Mouse (Mus musculus) heart, postnatal 14 days (tissue): ENCODE measurements around the gene Tcf25. TPM values are rescaled to one million over a fixed set of nuclear protein-coding genes. Genes with fewer than 3 reads are reported as not detected.

Source experiments
- DNase-seq, 2 experiments: peaks; one replicate each; pipeline ENCODE4 v3.0.0; 2021 to 2022
- intact Hi-C: fragments of 180-260 bp; cut with DNase I; formaldehyde crosslinking; loops from one replicate; pipeline ENCODE4 v1.15.1; 2025
- total RNA-seq, 2 experiments: library from RNA; stranded (reverse); gene quantifications; 2 replicates each; pipeline ENCODE4 v1.2.3; 2021

The Tcf25 gene
- total RNA-seq, 2 experiments from 2014 or later: 136 to 149 TPM

DNA sequence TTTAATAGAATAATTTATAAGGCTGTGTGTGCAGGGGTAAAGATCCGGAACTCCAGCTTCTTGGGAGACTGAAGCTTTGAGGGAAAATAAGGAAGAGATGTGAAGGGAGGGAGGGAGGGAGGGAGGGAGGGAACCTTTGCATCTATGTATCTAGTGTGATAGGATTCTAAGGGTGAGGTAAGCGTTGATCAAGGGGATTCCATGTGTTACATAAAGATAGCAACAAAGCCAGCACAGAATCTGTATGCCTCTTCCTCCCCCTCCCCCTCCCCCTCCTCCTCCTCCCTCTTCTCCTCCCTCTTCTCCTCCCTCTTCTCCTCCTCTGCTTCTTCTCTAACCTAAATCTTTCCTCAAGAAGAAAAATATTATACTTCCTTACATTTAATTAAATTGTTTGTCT lies 26.3 kb upstream of the Tcf25 start:
- intact Hi-C loops: no loop called here
- no peak for DNase-seq

DNA sequence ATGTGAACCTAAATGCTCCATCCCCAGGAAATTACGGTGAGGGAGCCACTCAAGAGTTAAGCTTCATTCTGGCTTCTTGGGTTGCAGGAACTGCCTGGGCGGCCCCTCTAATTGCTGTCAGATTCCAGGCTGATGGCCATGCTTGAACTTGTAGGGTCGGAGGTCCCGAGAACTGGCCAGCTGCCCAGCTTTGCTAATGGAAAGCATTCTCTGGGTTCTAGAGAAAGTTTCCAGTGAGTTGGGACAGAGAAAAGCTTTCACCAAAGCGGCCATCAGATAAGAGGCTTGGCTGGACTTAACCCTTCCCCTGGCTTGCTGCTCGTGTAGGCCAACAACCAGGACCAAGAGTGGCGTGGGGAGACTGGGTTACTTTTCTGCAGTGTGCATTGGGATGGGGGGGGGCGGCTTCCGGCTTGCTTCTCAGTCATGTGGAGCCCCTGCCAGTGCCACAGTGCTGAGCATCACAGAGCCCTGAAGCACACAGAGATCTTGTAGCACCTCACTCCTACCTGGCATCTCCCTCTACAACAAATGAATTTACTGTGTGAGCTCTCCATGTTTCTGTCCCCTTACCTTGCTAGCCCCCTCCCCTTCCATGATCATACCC lies 25.2 kb upstream of the Tcf25 start:
- intact Hi-C loops: no loop called here
- DNase-seq: peak; percentile 53 to 69

DNA sequence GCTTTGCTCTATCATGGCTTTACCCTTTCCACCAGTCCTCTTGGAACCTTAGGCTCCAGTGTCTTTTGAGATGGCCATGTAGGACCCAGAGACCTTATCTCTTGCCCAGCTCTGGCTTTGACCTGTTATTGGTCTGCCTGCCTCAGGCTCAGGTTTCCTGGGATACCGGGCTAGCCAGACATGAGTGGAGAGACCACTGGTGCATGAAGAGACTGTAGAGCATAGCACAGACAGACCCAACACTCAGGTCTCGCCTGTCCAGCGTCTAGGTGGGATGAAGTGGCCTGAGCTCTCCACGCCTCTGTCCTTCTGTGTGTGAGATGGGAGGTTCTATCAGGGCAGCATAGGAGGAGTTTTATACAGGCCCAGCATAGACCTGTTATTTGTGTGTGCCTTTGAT lies 24.5 kb upstream of the Tcf25 start:
- DNase-seq: no peak
- intact Hi-C loops: no loop called here

DNA sequence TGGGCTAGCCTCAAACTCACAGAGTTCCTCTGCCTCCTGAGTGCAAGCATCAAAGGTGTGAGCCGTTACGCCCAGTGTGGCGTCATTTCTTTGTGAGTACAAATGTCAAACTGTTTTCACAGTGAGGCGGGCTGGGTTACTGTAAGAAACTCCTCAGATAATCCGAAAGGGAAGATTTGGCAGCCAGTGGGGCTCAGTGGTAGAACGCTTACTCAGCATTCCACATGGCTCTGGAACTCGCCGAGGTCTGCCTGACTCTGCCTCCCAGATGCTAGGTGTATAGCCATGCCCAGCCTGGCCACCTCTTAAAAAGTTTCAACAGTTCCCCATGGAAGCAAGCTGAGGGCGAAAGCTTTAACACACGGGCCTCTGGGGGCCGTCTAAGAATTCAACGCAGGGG lies 21.4 kb upstream of the Tcf25 start:
- intact Hi-C loops: loop anchor here (2.0 kb wide), 1 partner anchor 21 kb away; no protein-coding TSS in a partner anchor
- no peak for DNase-seq

DNA sequence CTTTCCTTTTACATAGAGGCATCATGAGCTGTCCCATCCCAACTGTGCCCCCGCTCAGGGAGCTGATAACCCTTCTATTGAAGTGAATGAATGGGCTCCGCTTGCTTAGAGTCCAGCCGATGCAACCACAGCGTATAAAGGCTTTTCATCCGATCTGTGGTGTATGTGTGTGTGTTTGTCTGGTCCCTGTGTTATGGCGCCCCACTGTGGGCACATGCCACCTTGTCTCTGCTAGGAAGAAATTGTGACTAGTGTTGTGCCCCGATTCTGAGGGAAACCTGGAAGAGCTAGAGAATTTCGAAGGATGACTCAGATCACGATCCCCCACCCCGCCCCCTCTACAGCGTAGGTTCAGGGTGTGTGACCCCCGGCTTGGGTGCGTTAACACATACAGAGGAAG lies 20.8 kb upstream of the Tcf25 start:
- intact Hi-C loops: loop anchor here (2.0 kb wide), 1 partner anchor 22 kb away; no protein-coding TSS in a partner anchor
- peak; percentile 29 to 37 for DNase-seq

DNA sequence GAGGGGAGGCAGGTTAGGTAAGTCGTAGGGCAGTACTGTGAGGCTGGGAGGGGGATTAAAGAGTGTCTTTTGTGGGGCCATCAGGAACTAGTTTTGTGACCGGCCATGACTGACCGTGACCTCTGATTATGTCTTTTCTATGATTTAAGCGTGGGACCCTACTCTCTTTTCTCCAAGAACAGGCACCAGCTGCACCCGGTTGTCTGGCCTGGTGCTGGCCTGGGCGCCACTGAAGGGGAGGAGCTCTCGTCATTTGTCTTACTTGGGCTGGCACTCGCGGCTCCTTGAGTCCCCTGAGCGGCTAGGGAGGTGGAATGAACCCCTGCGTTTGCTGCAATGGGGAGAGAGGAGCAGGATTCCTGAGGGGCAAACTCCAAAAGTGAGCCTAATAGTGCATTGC lies 20.3 kb upstream of the Tcf25 start:
- no peak for DNase-seq
- intact Hi-C loops: loop anchor here (2.0 kb wide), 1 partner anchor 22 kb away; no protein-coding TSS in a partner anchor

DNA sequence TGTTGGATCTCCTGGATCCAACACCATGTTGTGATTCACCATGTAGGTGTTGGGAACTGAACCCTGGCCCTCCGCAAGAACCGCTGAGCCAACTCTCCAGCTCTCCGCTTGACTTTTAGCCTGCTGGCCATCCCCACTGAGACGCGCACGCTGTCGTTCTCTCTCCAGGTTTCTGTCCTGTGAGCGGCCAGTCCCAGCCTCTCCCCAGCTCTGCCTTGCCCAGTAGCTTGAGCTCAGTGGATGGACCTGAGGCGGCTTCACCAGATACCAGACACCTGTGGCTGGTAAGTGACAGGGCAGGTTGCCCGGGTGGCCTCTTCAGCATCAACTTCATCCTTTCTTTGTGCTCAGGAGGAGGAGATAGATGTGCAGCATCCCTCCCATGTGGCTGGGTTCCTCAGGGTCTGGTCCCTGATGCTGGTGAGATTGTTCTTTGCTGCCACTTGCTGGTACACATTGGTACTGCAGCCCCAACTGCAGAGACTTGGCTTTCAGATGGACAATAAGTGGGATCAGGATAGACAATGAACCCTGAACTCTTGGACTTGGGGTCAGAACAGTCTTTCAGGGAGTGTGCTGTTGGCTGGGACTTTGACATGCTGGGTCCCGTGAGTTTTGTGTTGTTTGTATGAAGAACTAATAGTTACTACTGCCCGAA lies 12.3 kb upstream of the Tcf25 start:
- intact Hi-C loops: loop anchor here (2.0 kb wide), 1 partner anchor 42 kb away; the partner anchor contains the start of gene Fanca
- peak; percentile 76 to 83 for DNase-seq

DNA sequence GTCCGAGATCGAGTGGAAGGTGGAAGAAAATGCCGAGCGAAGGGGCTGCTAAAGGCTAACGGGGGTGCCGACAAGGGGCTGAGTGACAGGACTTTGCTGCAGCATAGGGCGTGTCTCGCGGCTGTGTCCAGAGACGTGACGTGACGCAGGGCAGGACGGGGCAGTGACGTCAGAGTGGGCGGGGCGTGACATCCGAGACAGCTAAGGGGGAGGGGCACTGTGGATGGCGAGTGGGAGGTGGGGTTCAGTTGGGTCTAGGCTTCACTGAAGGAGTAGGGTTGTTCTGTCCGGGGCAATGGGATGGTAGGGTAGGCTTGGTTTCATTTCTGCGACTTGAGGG lies 656 bp downstream of the Tcf25 start:
- intact Hi-C loops: no loop called here
- peak; percentile 94 to 97 for DNase-seq

DNA sequence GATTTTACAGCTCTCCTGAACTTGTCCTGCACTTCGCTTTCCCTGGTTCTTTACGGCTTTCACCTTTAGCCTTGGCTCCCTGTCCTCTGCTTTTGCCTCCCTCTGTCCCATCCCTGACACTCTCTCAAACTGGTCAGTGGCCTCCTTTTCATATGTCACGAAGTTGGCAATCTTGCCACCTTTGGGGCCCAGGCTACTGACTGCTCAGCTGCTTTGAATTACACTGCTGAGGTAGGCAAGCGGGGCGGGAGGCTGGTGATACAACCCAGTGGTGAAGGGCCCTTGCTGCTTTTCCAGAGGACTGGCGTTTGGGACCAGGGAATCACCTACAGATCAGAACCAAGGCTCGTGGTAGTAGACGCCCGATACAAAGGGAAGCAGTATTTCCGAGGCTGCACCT lies 2.1 kb downstream of the Tcf25 start:
- DNase-seq: no peak
- intact Hi-C loops: no loop called here

DNA sequence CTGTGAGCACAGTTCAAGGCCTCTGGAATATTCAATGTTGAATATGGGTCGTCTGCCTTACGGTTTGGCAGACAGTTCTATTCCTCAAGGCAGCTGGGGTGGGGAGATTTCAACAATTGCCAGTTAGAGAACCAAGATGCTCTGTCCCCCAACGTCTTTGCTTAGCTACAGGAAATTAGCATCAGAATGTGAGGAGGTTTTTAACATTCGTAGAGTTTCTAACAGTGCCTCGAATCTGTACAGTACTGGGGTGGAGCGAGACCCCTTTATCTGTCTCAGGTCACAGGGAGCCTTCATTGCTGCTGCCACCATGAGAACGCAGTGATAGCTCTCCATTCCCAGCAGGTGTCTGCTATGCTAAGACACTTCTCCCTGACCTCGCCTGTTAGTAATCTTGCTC lies 2.6 kb downstream of the Tcf25 start:
- intact Hi-C loops: no loop called here
- no peak for DNase-seq

DNA sequence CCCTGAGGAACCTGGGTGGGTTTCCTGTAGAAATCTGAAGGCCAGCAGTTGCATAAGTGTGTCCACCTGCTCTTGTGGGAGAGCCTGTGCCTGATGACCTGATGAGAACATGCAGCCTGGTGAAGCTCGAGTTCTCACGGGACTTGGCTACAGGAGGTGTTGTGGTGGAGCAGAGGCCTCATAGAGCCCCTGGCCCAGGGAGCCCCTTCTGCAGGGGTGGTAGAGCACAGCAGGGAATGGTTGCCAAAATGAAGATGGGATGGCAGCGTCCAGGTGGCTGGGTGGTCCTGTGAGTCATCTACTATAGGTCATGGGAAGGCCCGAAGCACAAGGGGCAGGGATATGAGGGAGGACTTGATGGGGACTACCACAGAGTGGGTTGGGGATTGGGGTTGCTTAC lies 8.2 kb downstream of the Tcf25 start:
- DNase-seq: no peak
- intact Hi-C loops: no loop called here

DNA sequence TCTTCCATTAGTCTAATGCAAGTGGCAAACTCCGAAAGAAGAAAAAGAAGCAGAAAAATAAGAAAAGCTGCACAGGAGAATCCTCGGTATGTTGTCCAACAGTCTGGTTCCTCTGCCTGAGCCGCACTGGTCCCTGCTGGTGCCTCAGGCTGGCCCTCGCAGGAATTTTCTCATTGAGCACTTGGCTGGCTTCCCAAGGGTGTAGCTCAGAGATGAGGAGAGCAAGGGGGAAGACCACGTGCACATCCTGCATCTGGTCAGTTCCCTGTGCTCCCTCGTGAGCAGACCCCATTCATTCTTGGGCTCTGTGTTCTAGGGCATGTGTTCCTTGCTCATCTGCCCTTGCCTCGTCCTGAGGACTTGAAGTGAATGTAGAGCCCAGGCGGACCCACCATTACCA lies 9.0 kb downstream of the Tcf25 start:
- no peak for DNase-seq
- intact Hi-C loops: no loop called here

DNA sequence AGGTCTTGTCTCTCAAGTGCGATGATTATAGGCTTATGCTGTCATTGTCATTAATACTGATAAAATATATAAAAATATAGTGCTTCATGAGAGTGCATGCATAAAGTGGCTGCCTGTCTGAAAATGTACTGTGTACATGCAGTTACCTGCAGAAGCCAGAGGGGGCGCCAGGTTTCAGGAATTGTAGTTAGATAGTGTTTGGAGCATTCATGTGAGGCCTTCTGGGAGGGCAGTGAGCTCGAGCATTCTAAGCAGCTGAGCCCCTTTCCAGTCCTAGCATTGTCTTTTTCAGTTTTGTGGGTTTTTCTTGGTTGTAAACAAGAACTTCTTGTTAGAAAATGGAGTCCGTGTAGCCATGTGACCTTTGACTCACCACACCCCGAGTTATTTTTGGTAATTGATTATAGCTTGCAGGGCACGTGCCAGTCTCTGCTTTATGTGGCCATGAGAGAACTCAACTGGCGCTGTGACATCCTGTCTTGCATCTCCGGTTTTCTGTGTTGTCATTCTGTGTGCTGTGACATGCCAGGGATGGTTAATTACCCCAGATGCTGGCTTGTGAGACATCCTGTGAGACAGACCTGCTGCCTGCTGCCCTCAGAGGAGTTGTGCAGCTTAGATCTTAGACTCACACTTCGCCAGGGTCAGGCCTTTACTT lies 11.5 kb downstream of the Tcf25 start:
- DNase-seq: peak in 1 of 2 experiments; percentile 43
- intact Hi-C loops: loop anchor here (5.0 kb wide), 1 partner anchor 37 kb away; the partner anchor contains the start of gene Def8

DNA sequence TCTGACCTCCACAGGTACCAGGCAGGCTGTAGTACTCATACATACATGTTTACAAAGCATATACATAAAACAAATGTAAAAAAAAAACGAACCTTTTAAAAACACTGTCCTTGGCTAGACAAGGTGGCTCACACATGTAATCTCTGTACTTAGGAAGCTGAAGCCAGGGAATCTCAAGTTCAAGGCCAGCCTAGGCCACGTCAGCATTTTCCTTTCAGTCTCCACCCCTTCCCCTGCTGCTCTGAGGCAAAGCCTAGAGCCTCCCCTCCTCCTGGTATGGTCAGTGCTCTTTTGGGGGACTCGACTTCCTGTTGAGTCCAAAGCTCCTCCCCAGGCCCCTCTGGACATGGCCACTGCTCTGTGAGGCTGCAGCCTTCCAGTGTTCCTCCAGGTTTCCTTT lies 13.5 kb downstream of the Tcf25 start:
- DNase-seq: no peak
- intact Hi-C loops: loop anchor here (5.0 kb wide), 1 partner anchor 35 kb away; the partner anchor contains the start of gene Def8

DNA sequence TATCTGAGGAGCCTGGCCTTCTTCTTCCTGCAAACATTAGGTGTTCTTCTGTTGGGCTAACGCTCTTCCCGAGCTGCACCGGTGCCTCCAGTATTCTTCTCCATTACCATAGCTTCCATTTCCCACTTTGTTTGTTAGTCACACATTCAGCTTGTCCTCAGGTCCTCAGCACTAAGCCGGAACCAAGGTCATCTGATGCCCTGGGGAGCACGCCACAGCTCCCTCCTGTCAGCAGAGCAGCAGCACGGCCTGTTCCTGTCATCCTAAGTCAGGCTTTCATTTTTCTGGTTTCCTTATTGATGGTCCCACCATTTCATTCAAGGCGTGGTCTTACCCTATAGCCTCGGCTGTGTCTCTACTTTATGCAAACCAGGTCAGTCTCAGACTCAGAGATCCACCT lies 14.2 kb downstream of the Tcf25 start:
- DNase-seq: no peak
- intact Hi-C loops: loop anchor here (5.0 kb wide), 1 partner anchor 34 kb away; the partner anchor contains the start of gene Def8

DNA sequence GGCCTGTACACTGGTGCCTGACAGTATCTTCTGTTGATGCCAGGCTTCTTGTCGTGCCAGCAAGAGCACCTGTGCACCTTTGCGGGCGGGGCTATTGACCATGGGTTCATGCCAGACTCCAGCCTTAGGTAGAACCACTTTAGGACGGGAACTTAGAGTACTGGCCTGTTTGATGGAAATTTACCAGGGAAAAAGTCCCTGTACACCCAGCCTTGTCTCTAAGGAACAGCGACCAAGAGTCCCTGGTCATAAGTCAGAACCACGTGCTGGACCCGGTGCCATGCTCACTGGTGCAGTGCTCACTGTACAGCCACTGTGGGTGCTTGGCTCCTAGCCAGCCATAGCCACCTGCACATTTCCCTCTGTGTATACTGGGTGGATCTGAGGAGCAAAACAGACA lies 15.5 kb downstream of the Tcf25 start:
- no peak for DNase-seq
- intact Hi-C loops: loop anchor here (5.0 kb wide), 1 partner anchor 33 kb away; the partner anchor contains the start of gene Def8

DNA sequence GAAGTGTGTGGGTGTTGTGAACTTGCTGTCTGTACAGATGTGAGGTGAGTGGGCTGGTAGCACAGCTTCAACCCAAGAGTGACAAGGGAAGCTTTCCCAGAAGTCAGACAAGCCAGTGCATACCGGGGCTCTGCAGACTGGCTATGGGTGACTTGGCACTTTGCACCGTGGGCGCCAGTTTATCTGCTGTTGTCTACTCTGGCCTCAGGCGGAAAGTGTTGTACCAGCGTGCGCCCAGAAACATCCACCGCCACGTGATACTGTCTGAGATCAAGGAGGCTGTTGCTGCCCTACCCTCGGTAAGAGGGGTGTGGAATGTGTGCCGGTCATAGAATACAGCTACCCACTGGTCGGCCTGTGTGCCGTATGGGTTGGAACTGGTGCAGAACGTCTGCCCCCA lies 24.8 kb downstream of the Tcf25 start:
- no peak for DNase-seq
- intact Hi-C loops: no loop called here

DNA sequence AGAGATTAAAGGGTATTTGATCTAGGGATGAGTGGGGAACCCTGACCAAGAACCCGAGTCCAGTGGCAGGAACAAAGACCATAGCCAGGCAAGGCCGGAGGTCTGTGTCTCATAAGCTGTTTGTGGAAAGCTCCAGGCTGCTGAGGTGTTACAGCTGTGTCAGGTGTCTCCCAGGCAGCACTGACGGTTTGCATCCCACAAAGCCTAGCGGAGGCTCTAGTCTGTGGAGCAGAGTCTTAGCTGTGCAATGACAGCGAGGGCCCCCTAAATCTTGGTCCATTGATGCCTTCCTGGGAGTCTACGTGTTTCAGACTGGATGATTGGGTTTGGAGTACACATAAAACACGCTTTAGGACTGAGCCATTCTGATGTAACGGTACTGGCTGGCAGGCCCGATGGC lies 28.4 kb downstream of the Tcf25 start:
- intact Hi-C loops: no loop called here
- no peak for DNase-seq

DNA sequence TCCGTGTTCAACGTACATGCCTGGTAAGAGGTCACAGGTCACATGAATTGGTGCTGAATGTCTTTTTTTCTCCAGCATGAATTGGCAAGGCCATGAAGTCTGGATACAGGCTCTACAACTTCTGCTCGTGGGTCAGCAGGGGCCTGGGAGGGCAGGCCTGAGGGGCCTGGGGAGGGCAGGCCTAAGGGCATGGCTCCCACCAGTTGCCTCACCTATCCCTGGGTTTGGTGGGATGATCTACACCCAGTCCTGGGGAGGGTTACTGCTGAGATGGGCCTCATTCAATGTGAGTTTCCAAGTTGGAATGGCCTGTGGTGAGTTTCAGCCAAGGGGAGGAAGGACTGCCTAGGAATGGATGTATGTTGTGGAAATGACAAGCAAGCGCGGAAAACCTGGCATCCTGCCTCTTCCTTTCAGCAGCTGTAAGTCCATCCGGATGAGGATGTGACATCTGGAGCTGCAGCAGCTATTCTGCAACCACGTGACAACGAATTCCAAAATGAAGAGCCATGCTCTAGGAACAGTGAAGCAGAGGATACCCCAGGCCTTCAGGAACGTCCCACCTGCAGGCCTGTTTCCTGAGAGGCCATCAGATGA lies 29.3 kb downstream of the Tcf25 start:
- peak; percentile 28 to 51 for DNase-seq
- intact Hi-C loops: no loop called here

DNA sequence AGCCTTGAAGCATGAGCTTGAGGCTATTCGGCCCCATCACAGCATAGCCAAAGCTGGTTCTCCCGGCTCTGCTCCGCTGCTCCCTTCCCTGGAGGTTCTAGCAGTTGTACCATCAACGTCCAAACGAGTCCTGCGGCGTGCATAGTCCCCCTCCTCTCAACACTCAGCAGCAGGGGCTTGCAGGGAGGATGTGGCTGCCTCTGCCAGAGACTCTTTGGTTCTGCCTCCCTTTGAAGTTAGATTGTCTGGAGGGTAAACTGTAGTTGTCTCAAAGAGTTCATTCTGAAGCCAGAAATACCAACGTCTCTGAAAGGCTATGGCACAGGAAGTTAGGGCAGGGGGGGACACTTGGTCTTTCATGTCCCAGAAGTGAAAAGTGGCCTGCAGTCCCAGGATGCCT lies 31.0 kb downstream of the Tcf25 start:
- intact Hi-C loops: no loop called here
- DNase-seq: no peak

DNA sequence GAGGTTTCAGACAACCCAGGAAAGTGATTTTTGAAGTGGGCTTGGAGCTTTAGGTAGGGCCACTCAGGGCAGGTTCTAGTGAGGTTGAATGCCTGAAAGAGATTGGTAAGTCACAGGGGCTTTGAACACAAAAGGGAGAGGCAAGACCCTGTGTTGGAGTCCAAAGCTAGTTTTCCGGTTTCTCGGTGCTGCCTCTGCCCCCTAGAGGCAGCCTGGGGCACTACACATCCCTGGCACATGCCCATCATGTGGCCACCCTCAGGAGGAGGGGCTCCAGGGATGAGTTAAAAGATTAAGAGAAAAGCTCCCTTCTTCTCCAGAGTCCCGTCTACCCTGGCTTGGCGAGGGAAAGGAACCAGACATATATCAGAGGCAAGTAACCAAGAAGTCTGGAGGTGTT lies 33.2 kb downstream of the Tcf25 start, which contains the start of gene Mc1r:
Gene Mc1r (plus strand): TSS at position 322 of the 400 bp plus-strand sequence.
- DNase-seq: peak; percentile 52 to 76
- intact Hi-C loops: no loop called here
